Mouse (Mus musculus): ENCODE measurements at regions not wholly inside any gene's neighbourhood (a gene's known extent, or its start where the extent isn't known, plus 50 kb on each side); places are given as distances from the start of the nearest gene placed in this dataset.
A peak's percentile ranks its signal among the peaks of the same experiment; 100 is the strongest.

DNA sequence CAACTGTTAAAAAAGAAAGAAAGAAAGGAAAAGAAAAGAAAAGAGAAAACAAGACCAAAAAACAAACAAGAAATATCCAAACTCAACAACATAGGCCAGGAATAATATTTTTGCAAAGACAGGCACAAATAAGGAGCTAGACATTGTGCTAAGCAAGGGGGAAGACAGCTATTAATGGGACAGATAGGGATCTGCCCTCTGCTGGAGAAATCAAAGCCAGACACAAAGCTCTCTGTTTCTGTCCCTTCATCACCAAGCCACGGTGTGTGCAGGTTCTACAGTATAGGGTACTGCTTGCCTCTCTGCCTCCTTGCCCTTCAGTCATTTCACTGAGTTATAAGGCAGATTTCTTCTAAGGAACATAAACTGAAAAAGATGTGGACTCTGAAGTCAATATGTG lies 57.8 kb upstream of the Chchd3 start:
- no peak for DNase-seq (ENCODE audit: low spot score in 2 of 2)

DNA sequence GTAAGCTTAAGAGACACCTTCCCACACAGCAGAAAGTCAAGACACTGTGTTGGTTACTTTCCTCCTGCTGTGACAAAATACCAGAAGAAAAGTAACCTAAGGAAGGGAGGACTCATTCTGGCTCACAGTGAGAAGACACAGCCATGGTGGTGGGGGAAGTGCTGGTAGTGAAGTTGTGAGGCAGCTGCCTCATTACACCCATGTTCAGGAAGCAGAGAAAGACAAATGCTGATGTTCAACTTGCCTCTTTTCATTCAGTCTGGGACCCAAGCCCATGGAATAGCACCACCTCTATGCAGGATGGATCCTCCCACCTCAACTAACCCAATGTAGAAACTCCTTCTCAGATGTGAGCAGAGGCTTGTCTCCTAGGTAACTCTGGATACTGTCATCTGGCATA lies 60.5 kb upstream of the Chchd3 start:
- DNase-seq (ENCODE audit: low spot score in 2 of 2) = no peak

DNA sequence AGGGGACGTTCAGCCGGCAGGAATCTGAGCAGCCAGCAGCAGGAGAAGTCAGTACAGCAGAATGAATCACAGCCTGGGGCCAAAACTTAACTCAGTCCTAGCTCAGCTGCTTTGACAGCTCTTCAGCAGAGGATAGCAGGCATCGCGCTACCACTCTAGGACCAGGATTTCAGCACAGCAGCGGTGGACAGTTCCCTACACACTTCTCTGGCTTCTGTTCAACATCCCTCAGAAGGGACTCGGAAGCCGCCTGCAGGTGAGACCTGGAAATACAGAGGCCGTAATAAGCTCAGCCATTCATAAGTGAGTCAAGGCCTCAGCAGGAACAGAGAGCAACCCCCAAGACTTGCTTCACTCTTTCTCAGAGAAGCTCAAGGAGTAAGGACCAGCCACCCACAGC lies 66.5 kb upstream of the Chchd3 start:
- peak; percentile 51 to 80 for DNase-seq (ENCODE audit: low spot score in 2 of 2)

DNA sequence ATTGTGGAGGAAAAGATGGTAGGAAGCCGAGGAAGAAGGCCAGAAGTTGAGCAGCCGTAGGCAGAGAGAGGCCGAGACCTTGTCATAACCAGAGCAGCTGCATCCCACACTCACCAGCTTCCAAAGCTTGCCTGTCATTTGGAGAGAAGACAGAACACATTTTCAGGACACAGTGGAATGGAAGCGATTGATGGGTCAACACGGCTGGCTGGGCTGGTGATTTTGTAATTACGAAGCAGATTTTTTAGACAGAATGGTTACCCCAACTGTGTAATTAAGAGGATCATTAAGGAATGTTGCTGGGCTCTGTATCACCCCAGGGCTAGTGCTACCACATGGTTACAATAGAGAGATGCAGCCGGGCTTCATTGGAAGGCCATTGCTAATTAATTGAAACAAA lies 76.8 kb upstream of the Chchd3 start:
- DNase-seq (ENCODE audit: low spot score in 2 of 2) = no peak

DNA sequence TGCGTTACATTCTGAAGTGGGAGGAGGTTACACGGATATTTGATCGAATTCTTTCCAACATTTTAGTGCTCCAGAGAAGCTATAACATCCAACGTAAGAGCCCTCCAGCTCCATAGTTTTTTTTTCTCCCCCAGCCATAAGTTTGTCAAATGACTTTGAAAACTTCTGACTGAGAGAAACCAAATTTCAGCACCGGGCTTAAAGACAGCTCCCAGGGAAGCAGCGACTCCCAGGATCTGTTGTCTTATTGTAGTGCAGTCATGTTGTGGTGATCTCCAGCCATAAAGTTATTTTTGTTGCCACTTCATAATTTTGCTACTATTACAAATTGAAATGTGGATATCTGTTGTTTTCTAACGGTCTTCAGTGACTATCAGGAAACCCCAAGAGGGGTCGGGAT lies 77.8 kb upstream of the Chchd3 start:
- DNase-seq (ENCODE audit: low spot score in 2 of 2) = no peak

DNA sequence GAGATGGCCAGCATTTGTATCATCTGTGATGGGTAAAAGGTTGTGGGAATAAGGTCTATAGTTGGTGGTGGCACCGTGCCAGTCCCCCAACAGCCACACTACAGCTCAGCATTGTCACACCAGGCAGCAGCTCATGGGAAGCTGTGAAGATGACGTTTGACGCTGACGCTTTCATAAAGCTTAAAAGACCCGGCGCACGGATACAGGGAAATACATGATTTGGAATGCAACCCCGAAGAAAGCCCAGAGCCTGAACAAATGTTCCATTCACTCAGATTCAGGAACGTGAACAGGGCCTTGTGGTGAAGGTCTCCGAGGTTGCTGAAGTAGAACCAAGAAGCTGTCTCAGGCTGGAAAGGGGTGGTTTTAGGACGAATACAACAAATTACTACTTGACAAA lies 82.4 kb upstream of the Exoc4 start:
- DNase-seq (ENCODE audit: low spot score in 2 of 2) = no peak

DNA sequence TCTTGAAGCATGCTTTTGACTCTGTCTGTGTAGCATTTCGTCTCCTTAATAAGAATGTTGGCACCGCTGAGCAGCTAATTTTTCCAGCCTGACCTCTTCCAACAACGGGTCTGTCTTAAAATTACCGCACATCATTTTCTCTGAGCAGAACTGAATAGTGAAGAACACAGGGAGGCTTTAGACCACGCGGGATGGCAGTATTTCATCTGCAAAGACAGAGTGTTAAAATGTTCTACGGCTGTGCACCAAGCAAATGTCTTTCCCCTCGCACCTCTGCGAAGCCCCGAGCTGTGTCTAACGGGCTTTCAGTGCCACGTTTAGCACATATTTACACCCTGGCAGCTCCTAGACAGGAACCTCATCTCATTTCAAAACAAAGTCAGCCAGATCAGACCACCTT lies 75.3 kb upstream of the Exoc4 start:
- DNase-seq (ENCODE audit: low spot score in 2 of 2) = no peak

DNA sequence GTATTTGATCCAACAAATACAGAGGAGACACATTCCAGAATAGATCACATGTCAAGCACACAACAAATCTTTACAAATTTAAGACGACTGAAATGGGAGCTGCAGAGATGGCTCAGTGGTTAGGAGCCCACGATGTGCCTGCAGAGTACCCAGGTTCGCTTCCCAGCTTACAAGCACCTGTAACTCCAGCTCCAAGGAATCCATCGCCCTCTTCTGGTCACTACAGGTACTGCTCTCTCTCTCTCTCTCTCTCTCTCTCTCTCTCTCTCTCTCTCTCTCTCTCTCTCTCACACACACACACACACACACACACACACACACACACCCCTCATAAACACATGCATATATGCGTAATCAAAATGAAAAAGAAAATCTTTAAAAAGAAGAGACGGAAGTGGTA lies 74.3 kb upstream of the Exoc4 start:
- DNase-seq (ENCODE audit: low spot score in 2 of 2) = no peak

DNA sequence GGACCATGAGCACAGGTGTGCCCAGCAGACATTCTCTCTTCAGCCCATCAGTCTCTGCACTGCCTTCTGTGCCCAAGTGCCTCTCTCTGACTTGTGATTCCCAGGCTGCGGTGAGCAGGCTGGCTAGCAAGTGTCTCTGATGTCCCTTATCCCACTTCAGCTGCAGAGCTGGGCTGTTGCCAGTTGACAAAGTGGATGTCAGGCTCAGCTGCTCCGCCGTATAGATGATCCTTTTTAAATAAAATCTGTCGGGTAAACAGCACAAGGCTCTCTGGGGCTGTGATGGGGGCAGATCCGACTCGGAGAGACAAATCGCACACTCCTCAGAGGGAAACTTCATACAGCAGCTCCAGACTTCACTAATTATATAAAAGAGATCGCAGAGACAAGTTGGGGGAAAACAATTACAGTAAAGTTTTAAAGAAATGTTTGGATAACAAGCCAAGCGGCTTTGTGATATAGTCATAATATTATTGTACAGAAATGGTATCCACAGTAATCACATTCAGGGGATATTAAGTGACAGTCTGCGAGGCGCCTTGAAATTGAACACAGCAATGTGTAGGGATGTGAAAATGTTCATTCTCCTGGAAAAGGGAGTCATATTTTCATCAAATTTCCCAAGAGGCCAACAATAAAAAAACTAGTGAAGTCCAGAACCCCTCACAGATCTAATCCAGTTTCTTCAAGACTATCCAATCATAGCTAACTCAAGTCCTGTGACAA lies 59.2 kb upstream of the Exoc4 start:
- DNase-seq (ENCODE audit: low spot score in 2 of 2) = no peak

DNA sequence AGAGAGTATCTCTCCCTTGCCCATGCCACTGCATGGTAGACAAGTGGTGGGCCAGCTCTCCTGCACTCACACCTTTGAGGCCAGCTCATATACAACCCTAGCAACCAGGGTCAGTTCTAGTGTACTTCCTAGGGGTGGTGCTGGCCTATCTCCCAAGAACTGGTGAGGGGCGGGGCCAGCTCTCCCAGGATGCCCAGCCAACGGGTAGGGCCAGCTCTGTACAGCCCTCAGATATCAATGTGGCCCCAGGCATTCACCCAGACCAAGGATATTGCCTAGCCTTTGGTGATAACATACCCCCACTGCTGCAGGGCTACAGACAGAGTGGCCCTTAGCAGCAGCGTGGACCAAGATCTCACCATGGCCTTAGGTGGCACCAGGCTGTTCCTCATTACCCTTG lies 55.1 kb upstream of the Exoc4 start:
- no peak for DNase-seq (ENCODE audit: low spot score in 2 of 2)

All from urinary bladder, postnatal 4 days (tissue).